Mouse (Mus musculus): ENCODE measurements at regions not wholly inside any gene's neighbourhood (a gene's known extent, or its start where the extent isn't known, plus 50 kb on each side); places are given as distances from the start of the nearest gene placed in this dataset.

- no peak for DNase-seq
Observed at GRCm38 (mm10) chr8:54330106-54330505, 199.3 kb upstream of the Asb5 start.

DNA sequence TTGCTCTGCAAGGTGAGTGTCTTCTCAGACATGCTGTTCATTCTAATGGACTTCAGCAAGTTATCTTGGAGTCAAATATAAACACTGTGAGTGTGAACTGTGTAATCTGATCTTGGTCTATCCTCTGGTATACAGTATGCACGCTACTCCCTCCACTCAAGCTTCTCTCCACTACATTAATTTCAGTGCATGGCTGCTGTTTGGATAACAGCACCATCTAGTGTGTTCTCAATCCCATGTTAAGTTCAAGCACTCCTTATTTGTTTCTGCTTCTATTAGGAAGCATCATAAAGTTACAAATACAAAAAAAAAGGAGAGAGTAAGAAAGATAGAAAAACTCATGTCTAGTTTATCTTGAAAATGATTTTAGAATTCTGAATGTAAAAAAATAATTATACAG, 197.5 kb upstream of the Asb5 start:
- DNase-seq = no peak

GRCm38 (mm10) chr8:54351123-54351522, 178.3 kb upstream of the Asb5 start:
- DNase-seq = no peak

DNA sequence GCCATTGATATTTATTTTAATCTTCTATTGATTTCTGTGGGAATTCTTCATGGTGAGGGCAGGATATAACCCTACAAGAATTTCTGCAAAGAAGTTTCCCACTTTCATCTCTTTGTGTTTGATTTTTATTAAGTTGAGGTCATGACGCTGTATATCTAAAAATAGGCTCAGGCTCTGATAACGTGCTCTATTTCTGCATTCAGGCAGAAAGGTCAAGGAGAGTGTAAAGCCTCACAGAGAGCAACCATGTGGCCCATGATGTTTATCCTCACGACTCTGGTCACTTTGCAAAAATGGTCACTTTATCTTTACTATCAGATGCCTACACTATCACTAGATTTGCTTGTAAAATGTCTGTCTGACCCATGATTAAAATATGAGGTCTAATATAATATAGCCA, 167.7 kb upstream of the Asb5 start:
- no peak for DNase-seq

DNA sequence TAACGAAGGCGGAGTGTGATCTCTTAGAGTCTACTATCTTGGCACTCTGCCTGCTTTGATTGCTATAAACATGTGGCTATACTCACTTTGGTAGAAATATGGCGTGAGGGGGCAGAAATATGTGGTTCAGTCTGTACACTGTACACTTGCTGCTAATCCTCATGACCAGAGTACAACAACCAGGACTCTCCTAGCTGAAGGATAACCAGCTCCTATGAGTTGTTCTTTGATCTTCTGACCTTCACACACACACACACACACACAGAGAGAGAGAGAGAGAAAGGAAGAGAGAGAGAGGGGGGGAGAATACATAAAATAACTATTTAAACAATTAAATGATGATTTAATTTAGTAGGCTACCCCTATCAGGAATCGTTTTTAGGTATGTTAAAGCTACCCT, 158.9 kb upstream of the Asb5 start:
- no peak for DNase-seq

- DNase-seq = no peak
Observed at GRCm38 (mm10) chr8:54371073-54371472, 158.3 kb upstream of the Asb5 start.

- no peak for DNase-seq
Observed at GRCm38 (mm10) chr8:54372921-54373320, 156.5 kb upstream of the Asb5 start.

GRCm38 (mm10) chr8:54375373-54376098, 153.8 kb upstream of the Asb5 start:
- peak; percentile 49 for DNase-seq

DNA sequence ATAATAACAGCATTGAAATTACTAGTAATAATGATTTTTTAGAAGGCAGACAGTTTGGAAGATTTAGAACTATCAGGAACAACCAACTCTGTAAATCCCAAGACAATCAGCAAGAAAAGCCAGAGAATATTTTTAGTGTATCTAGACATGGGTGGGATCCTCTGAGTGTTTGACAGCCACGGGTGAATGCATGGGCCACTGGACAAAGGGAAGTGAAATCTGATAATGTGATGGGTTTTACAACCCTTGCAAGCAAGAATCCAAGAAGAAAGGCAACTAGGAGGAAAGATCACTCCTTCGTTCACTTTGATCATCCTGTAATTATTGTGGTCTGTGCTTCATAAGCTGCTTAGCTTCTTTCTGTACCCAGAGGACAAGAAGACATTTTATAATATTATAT, 149.2 kb upstream of the Asb5 start:
- no peak for DNase-seq

DNA sequence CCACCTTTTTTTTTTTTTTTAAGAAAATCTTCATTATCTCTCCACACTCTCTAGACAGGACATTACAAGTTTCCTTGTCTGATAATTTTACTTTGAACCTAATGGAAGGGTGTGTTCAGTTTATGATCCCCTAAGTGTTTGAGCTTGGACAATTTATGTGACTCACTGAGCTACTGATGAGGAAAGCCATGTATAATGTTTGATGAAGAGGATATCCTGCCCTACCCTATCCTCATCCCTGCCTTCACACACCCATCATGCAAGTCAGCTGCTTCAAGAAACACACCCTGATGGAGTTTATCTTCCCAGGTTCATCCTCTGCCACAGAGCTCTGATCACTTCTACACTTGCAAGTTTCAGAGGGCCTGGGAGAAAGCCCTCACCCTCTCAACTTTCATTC, 136.5 kb upstream of the Asb5 start:
- DNase-seq = peak; percentile 9

- DNase-seq = peak; percentile 59
Observed at GRCm38 (mm10) chr8:54393466-54394197, 135.7 kb upstream of the Asb5 start.

DNA sequence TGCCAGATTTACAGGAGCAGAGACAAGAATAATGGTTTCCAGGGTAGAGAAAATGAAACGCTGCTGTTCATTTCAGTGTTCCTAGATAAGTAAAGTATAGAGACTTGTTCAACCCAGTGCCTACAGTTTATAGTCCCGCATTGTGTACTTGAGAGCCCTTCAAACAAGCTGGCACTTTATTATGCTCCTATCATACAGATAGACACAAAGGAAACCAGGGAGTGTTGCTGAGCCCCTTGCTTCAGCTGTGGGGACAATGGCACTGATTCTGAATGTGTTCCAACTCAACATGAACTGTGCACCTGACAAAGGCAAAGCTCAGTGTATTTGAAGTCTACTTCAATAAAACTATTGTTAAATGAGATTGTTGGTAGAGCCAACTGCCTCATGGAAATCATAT, 123.7 kb upstream of the Asb5 start:
- DNase-seq = no peak

DNA sequence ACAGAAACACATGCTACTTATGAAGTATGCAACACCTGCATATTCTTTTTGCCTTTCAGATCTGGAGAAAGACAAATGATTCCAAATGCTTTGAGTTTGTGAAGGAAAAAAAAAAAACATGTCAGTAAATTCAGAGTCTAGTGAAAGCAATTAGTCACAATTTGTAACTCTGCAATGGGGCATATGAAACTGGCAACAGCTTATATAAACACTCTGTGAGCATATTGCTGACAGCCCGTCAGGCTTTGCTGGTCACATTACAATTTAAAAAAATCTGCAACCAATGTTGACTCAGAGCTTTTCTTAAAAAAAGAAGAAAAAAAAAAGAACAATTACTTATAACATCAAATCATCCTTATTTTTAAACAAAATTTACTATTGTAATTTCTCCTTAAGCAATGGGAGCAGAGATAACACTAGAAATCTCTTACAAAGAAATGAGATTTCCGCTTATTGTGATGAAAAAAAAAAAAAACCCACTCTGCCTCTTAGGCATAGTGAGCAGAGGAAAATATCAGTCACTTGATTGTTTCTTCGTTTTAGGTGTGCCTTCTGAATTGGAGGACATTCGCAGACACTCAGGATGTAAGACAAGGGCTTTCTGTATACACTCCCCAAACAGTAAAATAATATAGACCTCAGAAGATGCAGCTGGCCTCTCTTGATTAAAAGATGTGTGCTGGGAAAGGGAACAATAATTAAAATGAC, 115.1 kb upstream of the Asb5 start:
- DNase-seq = no peak

DNA sequence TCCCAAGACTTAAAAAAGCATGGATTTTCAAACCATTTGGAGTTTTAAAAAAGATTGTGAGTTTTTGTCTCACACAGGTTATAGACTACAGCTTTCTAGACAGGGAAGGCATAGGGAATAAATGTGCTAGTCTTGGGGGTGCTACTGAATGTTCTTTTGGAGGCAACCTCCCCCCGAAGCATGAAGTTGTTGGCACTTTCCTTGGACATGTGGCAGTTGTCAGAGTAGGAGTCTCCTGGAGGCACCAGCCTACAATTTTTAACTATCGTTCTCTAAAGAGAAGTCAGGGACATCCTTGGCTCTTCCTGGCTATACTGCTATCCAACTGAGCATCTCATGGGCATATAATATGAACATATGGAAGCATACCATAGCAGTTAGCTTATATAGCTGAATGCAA, 112.7 kb upstream of the Asb5 start:
- no peak for DNase-seq

- no peak for DNase-seq
Observed at GRCm38 (mm10) chr8:54418035-54418434, 111.3 kb upstream of the Asb5 start.

GRCm38 (mm10) chr8:54420339-54421098, 108.9 kb upstream of the Asb5 start:
- no peak for DNase-seq

DNA sequence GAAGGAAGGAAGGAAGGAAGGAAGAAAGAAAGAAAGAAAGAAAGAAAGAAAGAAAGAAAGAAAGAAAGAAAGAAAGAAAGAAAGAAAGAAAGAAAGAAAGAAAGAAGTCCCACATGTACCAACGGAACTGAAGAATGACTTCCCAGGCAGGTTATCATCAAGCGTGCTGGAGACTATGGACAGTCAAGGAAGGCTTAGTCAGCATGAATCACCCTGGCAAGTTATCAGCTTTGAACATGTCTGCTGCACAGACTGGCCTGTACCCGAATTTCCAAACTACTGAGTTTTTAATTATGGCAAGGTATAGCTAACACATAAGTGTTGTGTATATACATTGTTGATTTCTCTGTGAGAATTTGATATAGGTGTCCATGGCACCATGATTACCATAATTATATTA, 104.3 kb upstream of the Asb5 start:
- no peak for DNase-seq

DNA sequence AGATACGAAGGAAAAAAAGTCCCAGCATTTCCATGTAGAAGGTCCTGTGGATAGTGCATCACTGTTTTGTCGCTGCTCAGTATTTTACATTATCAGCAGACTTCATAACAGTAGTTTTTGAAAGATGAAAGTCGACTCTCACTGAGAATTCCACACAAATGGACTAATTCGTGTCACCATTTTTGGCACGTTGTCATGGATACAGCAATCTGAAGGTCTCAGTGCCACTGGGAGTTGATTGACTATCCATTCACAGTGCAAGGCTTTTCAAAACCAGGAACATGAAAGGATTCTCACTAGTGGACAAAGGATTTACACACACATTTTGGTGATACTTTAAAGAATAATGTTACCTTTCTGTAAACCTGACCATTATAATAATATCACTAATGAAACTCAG, 93.7 kb upstream of the Asb5 start:
- DNase-seq = no peak

DNA sequence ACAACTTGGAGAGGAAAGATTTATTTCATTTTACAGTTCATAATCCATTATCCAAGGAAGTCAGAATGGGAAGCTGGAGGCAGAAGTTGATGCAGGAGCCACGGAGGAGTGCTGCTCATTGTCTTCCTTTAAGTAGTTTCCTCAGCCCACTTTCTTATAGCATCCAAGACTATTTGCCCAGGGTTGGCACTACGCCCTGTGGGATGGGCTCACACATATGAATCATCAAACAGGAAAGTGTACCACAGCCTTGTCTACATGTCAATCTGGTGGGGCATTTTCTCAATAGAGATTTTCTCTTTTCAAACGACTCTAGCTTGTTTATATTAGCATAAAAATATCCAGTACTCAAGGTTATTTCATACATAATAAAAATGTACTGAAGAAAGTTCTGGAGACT, 88.2 kb upstream of the Asb5 start:
- no peak for DNase-seq

DNA sequence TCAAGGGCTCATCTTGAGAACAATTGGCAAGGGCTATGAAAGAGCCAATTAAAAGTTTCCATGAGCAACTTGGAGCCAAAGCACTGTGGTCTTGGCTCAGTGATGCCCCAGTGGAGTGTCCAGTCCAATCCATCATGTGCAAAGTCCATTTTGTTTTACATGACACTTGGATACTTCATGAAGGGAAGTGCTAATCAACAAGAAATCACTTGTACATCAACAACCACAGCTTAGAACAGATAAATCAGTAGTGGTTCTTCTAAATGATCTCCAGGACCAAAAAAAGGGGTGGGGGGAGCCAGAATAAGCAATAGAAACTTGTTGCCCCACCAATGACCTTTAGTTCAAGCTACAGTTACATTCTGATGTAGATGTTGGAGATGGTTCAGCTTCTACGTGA, 87.0 kb upstream of the Asb5 start:
- DNase-seq = no peak

- peak; percentile 5 for DNase-seq
Observed at GRCm38 (mm10) chr8:54446370-54446769, 83.0 kb upstream of the Asb5 start.

DNA sequence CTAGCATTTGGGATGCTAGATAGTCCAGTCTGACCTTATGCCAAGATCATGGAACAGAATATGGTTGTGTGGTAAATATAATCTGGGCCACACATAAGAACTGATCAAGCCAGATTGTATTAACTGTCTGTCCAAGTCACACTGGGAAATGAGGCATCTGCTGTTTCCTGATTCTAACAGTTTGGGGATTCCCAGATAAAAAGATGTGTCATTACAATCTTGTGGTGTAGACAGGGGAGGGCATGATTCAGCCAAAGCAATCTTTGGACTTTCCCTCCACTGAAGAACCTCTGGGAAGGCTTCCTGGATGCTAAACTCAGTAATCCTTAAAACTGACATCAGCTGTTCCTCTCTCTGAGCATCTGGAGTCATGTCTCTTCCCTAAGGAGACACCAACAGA, 79.6 kb upstream of the Asb5 start:
- no peak for DNase-seq

- no peak for DNase-seq
Observed at GRCm38 (mm10) chr8:54451323-54452021, 77.9 kb upstream of the Asb5 start.

All from lung, postnatal 10 days (tissue).